Mouse (Mus musculus): ENCODE results near the gene Alox12e. TPM values are rescaled to one million over a fixed set of nuclear protein-coding genes. Genes with fewer than 3 reads are reported as not detected.
"Not testable (repeated sequence)": the region's sequence is repeated elsewhere in the genome, so short reads cannot be mapped to it uniquely, and the experiment has no call there.

Gene Alox12e
- polyA plus RNA-seq (2012; rRNA removed), result 0.33 and 0.48 TPM in 2 replicates

DNA sequence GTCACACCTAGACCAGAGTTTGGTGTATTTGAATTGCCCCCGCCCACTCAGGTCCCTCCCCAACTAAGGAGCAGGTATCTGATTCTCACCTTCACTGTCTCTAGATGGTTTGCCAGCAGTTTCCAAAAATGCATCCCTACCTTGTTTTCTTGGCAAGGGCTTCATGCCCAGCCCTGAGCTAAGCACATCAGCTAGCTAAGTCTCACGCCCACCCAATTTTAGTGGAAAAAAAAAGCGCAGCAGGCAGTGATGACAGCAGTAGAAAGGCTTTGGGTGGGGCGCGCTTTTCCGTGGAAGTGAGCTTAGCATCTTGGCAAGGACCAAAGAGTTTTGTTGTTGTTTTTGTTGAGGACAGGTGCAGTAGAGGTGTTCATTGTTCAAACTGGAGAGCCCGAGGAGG, at the start of gene Alox12e:
Gene Alox12e, minus strand, starts transcription at position 101 of the 400 bp plus-strand sequence.
- WGBS, result 13% methylated on average over 7 of the region's 7 CpGs
- no peak for DNase-seq (ENCODE audit: low read depth, low spot score)

DNA sequence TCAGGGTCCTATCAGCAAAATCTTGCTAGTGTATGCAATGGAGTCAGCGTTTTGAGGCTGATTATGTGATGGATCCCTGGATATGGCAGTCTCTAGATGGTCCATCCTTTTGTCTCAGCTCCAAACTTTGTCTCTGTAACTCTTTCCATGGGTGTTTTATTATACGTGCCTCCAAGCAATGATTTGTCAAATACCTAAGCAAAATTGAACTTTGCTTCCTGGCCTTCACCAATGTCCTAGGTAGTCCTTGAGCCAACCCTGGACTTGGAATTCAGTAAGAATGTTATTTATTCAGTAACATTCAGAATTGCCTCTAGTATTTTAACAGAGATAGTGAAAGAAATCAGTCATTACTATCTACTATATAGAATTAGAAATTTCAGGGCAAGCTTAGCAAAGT, 46.2 kb upstream of the Alox12e start:
- 78% methylated on average over 2 of the region's 2 CpGs for WGBS

DNA sequence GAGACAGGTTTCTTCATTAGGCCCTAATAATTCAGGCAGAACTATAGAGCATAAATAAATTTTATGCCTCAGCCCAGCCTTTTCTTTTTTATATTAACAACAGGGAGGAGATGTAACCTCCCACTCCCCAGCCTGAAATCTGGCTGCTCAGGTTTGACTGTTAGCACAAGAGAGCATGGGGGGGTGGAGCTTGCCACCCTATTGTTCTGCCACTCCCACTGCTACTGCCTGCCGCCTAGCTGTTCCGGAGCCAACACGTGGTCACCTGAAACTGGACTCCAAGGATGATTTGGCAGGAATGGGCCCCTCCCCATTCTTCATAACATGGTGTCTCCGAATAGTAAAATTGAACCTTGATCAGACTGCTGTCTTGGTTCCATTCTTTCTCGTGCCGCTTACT, 45.3 kb upstream of the Alox12e start:
- WGBS, result 46% methylated on average over 6 of the region's 6 CpGs
- not testable (repeated sequence) for DNase-seq (ENCODE audit: low read depth, low spot score)

More for the DNA sequence above, 46.2 kb upstream of the Alox12e start:
- DNase-seq (ENCODE audit: low read depth, low spot score), result not testable (repeated sequence)

DNA sequence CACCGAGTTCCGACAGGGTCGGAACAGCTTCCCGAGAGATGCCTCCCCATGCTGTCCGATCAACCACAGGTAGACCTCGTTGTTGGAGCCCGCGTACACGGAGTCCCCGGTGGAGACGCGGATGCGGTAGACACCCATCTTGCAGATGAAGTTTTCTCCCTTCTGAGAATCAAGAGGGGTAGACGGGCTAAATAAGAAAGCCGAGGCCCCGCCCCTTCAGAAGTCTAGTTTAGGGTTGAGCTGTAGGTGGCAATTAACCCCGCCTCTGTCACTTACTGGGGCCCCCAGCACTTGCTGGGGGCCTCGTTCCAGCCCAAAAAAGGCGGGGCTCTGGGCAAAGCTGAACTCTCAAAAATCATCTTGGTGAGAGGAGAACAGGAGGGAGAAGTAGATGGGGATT, 29.4 kb upstream of the Alox12e start, which contains the start of gene Alox15:
Gene Alox15, minus strand, starts transcription at position 164 of the 400 bp plus-strand sequence.
- WGBS, result 1% methylated on average over 19 of the region's 19 CpGs

DNA sequence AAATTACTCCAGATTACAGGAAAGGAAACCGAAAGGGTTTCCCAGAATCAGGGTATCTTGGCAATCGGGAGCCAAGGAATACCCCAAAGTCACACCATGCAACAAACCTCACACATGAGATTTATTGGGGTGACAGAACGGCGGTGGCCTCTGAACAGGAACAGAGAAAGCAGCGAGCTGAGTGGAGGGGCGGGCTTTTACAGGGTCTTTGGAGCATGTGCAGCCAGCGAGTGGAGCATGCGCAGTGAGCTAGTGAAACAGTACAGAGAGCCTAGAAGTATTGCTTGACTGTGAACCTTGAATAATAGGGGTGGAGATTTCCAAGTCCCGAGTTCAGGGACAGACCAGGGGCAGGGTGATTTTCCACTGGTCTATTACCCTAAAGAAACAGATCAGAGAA, 26.2 kb upstream of the Alox12e start:
- WGBS, result 63% methylated on average over 9 of the region's 9 CpGs
- DNase-seq (ENCODE audit: low read depth, low spot score), result no peak

More for the DNA sequence above, 29.4 kb upstream of the Alox12e start, which contains the start of gene Alox15:
- no peak for DNase-seq (ENCODE audit: low read depth, low spot score)

DNA sequence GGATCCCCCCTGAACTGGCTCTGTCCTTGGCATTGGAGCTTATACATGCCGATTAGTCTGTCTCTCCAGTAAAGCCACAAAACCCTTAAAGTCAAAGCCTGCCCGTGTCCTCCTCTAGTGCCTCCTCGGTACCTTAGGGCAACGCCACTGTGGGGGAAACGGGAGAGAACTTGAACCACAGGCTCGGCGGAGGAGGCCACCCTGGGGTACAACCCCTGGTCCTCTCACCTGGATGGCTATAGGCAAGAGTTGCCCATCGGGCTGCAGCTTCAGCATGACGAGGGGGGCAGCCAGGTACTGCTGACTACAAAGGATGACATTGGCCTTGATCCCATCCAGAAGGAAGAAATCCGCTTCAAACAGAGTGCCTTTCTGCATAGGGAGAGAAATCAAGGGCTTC, 25.4 kb upstream of the Alox12e start:
- WGBS, result 76% methylated on average over 10 of the region's 10 CpGs
- no peak for DNase-seq (ENCODE audit: low read depth, low spot score)

DNA sequence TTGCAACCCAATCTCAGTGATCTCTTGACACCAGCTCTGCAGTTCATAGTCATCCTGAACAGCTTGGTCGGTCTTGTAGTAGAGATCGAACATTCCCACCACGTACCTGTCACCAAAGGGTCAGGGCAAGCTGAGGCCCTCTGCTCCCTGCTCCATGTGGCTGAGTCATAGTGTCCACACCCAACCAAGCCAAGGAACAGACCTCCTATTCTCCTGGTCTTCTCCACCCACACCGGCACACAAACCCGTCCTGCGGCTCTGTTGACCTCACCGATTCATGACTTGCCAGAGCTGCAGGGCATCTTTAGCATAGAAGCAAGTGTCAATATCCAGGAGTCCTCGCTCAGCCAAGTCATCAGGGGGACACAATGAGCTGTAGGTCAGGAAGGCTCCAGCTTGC, 23.1 kb upstream of the Alox12e start:
- no peak for DNase-seq (ENCODE audit: low read depth, low spot score)
- 46% methylated on average over 8 of the region's 8 CpGs for WGBS

DNA sequence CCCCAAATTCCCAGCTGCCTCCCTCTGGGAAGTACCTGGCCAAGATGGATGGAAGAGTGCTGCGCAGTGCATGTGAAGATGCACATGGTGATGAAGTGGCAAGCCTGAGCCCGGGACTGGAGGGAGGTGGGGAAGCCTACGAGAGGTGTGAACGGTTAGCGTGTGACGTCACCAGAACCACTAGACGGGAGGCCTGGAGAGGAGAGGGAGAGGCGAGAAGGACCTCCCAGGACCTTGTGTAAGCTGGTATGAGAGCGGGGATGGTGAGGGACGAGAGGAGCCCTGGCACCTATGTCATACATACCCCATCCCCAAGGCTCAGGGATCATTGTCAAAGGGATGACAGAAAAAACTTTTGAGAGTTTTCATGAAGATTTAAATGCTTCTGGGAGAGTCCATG, 22.6 kb upstream of the Alox12e start:
- DNase-seq (ENCODE audit: low read depth, low spot score), result no peak
- WGBS, result 75% methylated on average over 10 of the region's 10 CpGs

DNA sequence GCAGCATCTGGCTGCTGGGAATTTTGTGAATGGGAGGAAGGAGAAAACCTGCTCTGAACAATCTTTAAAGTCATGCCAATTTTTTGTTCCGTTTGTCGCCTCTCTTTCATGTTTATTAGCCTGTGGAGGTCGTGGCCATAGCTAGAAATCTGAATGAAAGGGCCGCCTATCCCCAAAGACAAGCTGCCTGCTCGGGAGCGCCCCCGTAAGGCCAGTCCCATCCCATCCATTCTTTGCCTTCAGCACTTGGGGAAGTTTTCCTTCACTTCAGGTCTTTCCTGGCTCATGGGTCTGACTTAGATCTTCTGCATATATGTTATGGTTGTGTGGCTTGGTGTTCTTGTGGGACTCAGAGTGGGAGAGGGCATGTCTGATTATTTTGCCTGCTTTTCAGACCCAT, 17.1 kb upstream of the Alox12e start:
- WGBS, result 34% methylated on average over 7 of the region's 7 CpGs
- DNase-seq (ENCODE audit: low read depth, low spot score), result no peak

DNA sequence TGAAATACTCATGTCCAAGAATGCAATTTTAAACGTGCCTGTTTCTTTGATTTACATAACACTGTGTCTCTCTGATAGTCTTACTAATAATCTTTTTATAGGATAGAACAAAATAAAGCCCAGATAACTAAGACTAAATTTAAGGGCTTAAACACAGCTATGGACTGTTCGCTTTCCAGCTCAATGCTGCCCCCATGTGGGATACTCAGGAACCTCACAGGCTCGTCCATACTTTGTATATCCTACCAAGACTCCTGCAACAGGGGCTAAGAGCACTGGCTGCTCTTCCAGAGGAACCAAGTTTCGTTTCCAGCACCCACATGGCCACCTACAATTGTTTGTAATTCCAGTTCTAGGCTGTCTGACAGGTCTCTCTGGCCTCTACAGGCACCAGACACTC, 12.0 kb upstream of the Alox12e start:
- no peak for DNase-seq (ENCODE audit: low read depth, low spot score)
- 33% methylated on average over 4 of the region's 4 CpGs for WGBS

DNA sequence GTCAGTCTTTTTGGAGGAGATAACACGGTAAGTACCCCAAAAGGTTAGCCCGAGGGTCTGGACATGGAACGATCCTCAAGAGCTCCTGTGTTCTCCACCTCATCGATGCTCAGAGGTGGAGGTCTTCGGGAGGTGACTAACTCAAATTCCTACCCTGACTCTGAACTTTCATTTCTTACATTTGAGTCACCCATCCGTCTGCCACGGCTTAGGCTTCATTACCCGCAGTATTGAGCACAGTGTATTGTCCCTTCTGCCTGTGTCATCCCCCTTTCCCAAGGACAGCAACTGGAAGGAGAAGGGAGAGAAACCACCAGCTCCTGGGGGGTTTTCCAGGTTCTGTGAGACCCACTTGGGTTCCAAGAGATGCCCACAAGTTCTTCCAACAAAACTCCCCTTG, 2.3 kb upstream of the Alox12e start:
- 86% methylated on average over 8 of the region's 8 CpGs for WGBS
- DNase-seq (ENCODE audit: low read depth, low spot score), result no peak

DNA sequence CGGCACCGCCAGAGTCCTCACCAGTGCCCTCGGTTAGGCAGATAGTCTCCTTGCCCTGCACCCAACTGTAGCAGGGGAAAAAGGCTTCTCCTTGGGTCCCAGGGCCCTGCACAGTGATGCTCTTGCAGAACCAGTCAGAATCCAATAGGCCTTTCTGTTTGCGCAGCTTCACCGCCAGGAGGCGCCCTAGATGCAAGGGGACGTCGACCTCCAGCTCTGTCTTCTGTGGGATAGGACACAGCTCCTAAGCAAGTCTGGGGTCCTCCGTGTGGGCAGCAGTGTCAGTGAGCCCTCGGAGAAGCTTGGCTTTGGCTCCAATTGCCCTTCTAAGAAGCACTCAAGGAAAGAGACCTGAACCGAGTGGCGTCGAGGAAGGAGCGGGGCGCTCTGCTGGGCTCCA, 764 bp downstream of the Alox12e start:
- WGBS, result 2% methylated on average over 15 of the region's 15 CpGs
- DNase-seq (ENCODE audit: low read depth, low spot score), result no peak

DNA sequence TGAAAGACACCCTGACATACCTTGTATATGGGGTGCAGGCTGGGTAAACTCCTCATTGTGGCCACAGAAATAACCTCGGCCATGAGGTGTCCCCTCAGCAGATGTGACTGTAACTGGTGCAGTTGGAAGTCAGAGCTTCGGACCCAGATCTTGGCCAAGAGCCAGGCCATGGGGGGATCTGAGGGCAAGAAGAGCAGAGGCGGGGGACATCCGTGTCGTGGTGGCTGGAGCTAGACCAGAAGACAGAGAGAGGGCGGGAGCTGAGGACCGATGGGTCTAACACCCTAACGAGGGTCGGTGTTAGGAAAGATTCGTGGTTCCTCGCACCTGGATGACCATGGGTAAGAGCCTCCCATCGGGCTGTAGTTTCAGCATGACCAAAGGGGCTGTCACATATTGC, 2.8 kb downstream of the Alox12e start:
- WGBS, result 72% methylated on average over 12 of the region's 12 CpGs
- no peak for DNase-seq (ENCODE audit: low read depth, low spot score)

DNA sequence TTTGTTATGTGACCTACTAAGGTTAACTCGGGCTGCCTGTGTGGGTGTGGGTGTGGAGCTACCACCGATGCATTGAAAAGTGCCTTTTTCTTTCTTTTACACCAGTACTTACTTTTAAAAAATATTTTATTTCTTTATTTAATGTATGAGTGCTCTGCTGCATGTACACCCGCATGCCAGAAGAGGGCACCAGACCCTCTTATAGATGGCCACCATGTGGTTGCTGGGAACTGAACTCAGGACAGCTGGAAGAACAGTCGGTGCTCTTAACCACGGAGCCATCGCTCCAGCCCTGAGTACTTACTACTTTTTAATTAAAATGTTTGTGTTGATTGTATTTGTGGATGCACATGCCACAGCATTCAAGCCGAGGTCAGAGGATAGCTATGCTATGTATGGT, 8.6 kb downstream of the Alox12e start:
- DNase-seq (ENCODE audit: low read depth, low spot score), result no peak
- WGBS, result 33% methylated on average over 7 of the region's 7 CpGs

DNA sequence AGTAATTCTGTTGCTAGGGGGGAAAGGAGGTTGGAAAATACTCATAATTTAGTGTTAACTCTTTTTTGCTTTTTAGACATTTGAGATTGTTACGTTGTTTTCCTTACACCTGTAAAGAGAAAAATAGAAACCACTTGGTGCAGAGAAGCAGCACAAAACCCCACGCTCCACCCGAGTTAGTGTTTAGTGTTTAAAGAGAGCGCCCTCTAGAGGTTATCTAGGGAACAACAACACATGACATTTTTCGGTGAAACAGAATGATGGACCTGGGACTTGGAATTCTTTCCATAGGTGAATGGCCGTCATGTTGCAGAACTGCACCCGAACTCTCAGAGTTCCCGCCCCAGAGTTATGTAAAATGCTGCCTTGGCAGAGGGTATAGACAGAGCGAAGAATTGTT, 13.1 kb downstream of the Alox12e start:
- DNase-seq (ENCODE audit: low read depth, low spot score), result peak; percentile 37
- WGBS, result 14% methylated on average over 9 of the region's 9 CpGs

DNA sequence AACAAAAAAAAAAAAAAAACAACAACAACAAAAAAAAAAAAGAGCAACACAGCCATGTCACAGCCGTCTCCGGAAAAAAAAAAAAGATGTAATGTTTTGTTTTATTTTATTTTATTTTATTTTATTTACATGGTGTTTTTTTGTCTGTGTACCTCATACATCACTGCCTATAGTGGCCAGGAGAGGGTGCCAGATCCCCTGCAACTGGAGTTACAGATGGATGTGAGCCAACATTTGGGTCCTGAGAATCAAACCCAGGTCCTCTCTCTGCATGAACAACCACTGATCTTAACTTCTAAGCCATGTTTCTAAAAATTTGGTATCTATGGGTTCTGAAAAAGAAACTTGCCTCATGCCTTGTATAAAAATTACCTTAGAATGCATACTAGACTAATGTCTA, 14.1 kb downstream of the Alox12e start:
- DNase-seq (ENCODE audit: low read depth, low spot score), result no peak
- WGBS, result 93% methylated on average over 2 of the region's 2 CpGs

DNA sequence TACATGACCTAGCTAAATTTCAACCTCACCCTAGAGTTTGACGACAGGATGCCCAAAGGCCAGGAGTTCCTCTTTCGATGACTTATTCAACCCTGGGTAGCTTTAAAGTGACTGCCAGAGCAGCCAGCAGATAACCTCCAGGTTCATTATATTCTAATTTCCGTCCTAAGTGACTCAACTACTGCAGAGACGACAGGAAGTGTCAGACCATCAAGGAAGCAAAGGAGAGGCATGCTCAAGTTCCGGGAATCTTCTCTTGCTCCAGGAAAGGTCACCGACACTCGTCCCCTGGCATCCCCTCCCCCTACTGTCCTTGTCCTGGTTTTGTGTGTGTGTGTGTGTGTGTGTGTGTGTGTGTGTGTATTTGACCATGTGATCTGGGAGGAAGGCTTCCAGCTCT, 16.3 kb downstream of the Alox12e start:
- no peak for DNase-seq (ENCODE audit: low read depth, low spot score)
- 48% methylated on average over 7 of the region's 7 CpGs for WGBS

DNA sequence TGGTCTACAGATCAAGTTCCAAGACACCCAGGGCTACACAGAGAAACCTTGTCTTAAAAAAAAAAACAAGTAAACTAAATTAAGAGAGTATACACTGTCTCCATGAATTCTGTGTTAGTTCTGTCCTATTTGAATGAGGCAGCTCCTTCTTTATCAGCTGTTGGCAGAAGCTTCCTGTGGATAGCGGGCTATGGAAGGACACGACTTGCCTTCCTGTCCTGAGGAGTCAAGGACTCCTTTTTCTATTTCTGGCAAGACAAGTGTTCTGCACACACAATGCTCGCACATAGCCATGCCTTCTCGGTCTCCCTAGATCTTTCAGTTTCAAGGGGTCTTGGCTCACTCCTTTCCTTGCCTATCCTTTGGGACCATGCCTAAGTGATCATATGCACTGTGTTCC, 20.1 kb downstream of the Alox12e start:
- WGBS, result 77% methylated on average over 4 of the region's 4 CpGs
- DNase-seq (ENCODE audit: low read depth, low spot score), result no peak

DNA sequence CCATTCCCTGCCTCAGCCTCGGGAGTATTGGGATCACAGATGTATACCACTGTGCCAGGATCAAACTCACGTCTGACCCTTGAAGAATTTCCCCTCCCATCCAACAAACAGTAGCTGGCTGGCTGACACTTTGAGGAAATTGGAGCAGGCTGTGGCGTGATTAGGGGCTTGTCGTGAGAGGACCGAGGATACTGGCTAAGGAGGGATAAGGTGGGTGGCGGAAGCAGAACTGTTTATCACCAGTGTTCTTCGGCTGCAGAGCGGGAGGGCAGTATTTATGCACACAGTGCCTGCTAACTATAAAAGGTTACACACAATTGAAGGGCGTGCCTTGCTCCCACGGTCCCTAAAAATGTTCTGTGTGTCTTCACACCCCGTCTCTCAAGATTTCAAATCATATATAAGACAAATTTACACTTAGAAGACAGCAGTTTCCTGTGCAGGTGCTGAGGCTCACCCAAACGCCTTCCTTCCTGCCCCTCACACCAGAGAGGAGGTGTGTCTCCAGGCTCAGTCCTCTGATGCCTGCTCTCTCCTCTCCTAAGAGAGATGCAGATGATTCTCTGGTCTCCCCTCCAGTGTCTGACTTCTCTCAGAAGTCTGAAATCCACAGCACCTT, 24.5 kb downstream of the Alox12e start:
- no peak for DNase-seq (ENCODE audit: low read depth, low spot score)
- WGBS, result 10% methylated on average over 12 of the region's 12 CpGs

DNA sequence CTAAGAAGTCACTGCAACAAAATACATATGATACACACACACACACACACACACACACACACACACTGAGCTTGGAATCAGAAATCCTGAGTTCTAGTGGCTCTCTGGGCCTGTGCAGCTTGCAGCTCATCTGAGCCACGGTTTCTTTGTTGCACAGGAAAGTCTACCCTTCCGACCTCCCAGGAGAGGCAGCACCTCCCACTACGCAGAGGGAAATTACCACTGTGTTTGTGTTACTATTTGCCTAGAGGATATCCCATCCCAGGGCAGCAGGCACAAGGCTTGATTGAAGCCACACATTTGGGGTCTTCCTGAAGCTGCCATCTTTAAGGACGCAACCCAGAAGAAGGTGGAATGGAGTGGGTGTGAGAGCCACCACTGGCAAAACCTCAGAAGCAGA, 25.0 kb downstream of the Alox12e start:
- WGBS, result 30% methylated on average over 4 of the region's 4 CpGs
- no peak for DNase-seq (ENCODE audit: low read depth, low spot score)

DNA sequence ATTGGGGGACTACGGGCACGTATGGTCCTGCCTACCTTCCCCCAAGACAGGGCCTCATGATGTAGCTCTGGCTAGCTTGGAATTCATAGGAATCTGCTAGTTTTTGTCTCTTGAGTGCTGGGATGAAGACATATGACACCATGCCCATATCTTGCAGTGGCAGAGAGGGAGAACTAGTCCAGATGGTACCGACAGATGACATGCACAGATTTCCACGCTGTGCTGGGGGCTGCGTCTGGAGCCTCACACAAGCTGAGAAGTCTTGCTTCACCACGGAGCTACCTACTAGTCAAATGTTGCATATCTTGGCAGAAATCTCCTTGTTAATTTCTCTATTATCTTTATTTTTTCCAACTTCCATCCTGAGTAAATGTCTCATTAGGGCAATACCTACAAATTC, 28.5 kb downstream of the Alox12e start:
- no peak for DNase-seq (ENCODE audit: low read depth, low spot score)
- 83% methylated on average over 6 of the region's 6 CpGs for WGBS

DNA sequence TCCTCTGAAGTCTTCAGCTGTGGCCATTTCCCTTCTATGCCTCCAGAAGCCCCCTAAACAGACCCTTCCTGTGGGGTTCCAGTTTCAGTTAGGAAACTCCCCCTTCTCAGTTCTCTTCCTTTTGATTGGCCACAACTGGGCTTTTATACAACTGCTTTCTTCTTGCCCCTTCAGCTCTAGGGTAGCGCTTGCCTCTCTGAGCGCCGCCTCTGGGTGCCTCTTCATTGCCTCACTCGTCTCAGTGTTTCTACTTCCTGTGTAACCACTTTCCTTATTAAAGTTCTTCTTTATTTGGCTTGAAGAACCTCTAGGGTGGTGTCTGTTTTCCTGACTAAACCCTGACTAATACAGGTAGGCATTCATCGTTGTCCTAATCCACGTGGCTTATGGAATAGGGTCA, 31.2 kb downstream of the Alox12e start:
- 73% methylated on average over 6 of the region's 6 CpGs for WGBS
- DNase-seq (ENCODE audit: low read depth, low spot score), result no peak
